Mouse (Mus musculus): ENCODE data around the gene Chac1. TPM values are rescaled to one million over a fixed set of nuclear protein-coding genes. Genes with fewer than 3 reads are reported as not detected.

Chac1 gene
- total and polyA plus RNA-seq, 3 experiments, result 3.6 to 6.4 TPM; not detected in 1

DNA sequence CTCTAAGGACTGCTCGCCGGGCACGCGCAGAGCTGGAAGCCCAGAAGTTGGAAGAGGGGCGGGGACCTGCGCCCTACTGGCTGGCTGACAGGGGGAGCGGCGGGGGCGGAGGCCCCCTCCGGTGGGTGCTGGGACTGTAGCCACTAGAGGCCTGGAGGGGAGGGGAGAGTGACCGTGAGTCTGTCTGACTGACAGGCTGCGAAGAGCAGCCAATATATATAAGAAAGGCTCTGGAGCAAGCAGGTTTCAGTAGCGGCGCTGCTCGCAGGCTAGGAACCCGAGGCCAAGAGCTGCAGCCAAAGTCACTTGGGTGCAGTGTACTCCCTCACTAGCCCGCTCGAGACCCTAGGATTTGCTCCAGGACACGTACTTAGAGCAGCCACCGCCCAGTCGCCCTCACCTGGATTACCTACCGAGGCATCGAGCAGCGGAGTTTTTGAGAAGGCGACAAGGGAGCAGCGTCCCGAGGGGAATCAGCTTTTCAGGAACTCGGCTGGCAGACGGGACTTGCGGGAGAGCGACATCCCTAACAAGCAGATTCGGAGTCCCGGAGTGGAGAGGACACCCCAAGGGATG is 25.4 kb upstream of the Chac1 start, which contains the start of gene Dll4:
Gene Dll4, plus strand, starts transcription at position 217 of the 576 bp plus-strand sequence.
- H3K27ac ChIP-seq (ENCODE audit: control insufficient read depth, low read depth, low read length), result no peak within 1 kb of the TSS
- H3K79me2 ChIP-seq (ENCODE audit: control insufficient read depth, insufficient read depth, low read length, poor library complexity), result no peaks in the 10 kb centered on the region
- TF ChIP-seq CHD2 (IDR thresholded peaks at IDR 0.05; ENCODE audit: low read length) (no peak), ZMIZ1 (IDR thresholded peaks at IDR 0.05; ENCODE audit: low read depth, low read length) (no peak), ELF1 (IDR thresholded peaks at IDR 0.05; ENCODE audit: low read depth, low read length) (no peak), NRF1 (IDR thresholded peaks at IDR 0.05; ENCODE audit: insufficient read depth, low read depth, low read length, poor library complexity, severe bottlenecking) (0 out of 2 replicates have a peak, but pooled peaks have one; percentile 41), ZNF384 (IDR thresholded peaks at IDR 0.05; ENCODE audit: low read depth, low read length) (no peak), ZC3H11A (IDR thresholded peaks at IDR 0.05; ENCODE audit: low read depth, low read length) (no peak)
- no peaks in the 10 kb centered on the region for H3K9me3 ChIP-seq (replicated peaks; ENCODE audit: insufficient read depth, low read length)
- H3K27me3 ChIP-seq (ENCODE audit: control insufficient read depth in 1 of 2, insufficient read depth in 2 of 2, low read length in 2 of 2), result peaks cover 12 to 20% of the 10 kb centered on the region in 2 experiments
- peak within 1 kb of the TSS; percentile 48 for H3K9ac ChIP-seq (ENCODE audit: control insufficient read depth, low read depth, low read length, poor library complexity, severe bottlenecking)
- H3K4me3 ChIP-seq (ENCODE audit: control insufficient read depth in 1 of 2, insufficient read depth in 1 of 2, low read depth in 2 of 2, low read length in 2 of 2), result peak within 1 kb of the TSS; percentile 43 to 73
- peak; percentile 48 for DNase-seq (ENCODE audit: low read depth, low spot score)
- peaks cover 4 to 14% of the 10 kb centered on the region in 2 experiments; a peak in 3 of 4 replicates for H3K4me1 ChIP-seq (ENCODE audit: control insufficient read depth in 1 of 2, insufficient read depth in 2 of 2, low read length in 2 of 2)
- no peaks in the 10 kb centered on the region; a peak in 1 of 4 replicates for H3K36me3 ChIP-seq (ENCODE audit: control insufficient read depth in 1 of 2, insufficient read depth in 2 of 2, low read length in 2 of 2)

DNA sequence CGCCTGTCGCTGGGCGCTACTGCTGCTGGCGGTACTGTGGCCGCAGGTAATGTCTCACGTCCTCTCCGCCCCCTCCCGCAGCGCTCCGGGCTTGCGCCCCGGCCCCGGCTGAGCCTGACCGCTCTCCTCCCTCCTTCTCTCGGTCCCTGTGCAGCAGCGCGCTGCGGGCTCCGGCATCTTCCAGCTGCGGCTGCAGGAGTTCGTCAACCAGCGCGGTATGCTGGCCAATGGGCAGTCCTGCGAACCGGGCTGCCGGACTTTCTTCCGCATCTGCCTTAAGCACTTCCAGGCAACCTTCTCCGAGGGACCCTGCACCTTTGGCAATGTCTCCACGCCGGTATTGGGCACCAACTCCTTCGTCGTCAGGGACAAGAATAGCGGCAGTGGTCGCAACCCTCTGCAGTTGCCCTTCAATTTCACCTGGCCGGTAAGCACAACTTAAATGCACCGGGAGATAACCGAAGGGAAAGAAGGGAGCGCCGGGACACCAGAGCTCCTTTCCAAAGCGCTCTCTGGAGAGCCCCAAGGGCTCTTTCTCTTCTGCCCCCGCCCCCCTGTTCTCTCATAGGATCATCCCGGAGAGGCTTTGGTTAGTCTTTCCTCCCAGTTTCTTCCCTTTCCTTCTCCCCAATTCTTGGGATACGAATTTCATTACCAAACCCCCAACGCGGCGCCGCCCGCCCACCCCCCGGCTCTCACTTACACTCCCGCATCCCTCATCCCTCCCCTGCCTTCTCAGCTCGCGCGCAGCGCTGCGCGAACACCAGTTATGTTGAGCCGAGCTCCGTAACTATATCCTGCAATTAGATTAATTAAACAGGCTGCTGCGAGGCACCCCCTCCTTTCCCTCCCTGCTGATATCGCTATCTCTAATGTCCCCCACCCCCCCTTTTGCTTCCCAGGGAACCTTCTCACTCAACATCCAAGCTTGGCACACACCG is 24.6 kb upstream of the Chac1 start:
- DNase-seq (ENCODE audit: low read depth, low spot score), result no peak
- H3K36me3 ChIP-seq (ENCODE audit: control insufficient read depth in 1 of 2, insufficient read depth in 2 of 2, low read length in 2 of 2), result no peaks in the 10 kb centered on the region
- peaks cover 12 to 20% of the 10 kb centered on the region in 2 experiments for H3K27me3 ChIP-seq (ENCODE audit: control insufficient read depth in 1 of 2, insufficient read depth in 2 of 2, low read length in 2 of 2)
- no peak overlapping the region for H3K9ac ChIP-seq (ENCODE audit: control insufficient read depth, low read depth, low read length, poor library complexity, severe bottlenecking)
- H3K79me2 ChIP-seq (ENCODE audit: control insufficient read depth, insufficient read depth, low read length, poor library complexity), result no peaks in the 10 kb centered on the region
- no peak for TF ChIP-seq UBTF (IDR thresholded peaks at IDR 0.05; ENCODE audit: borderline replicate concordance, insufficient read depth, low read depth, low read length)
- TF ChIP-seq ZMIZ1 (IDR thresholded peaks at IDR 0.05; ENCODE audit: low read depth, low read length), result no peak
- no peak for TF ChIP-seq POLR2AphosphoS5 (IDR thresholded peaks at IDR 0.05; ENCODE audit: borderline replicate concordance, low read depth, low read length)
- no peak for TF ChIP-seq SIN3A (IDR thresholded peaks at IDR 0.05; ENCODE audit: low read length)
- no peak for TF ChIP-seq CHD2 (IDR thresholded peaks at IDR 0.05; ENCODE audit: low read length)
- no peak for TF ChIP-seq NELFE (IDR thresholded peaks at IDR 0.05; ENCODE audit: low read depth, low read length)
- no peak for TF ChIP-seq EP300 (IDR thresholded peaks at IDR 0.05; ENCODE audit: low read depth in 1 of 2, low read length in 2 of 2)
- peak in 1 of 3 experiments; percentile 30; a peak in 1 of 6 replicates for TF ChIP-seq CTCF (IDR thresholded peaks at IDR 0.05 in 2 of 3, conservative IDR thresholded peaks at IDR 0.05 in 1 of 3; ENCODE audit: control insufficient read depth in 1 of 3, insufficient read depth in 1 of 3, low read depth in 2 of 3, low read length in 3 of 3, poor library complexity in 1 of 3, severe bottlenecking in 1 of 3)
- no peaks in the 10 kb centered on the region for H3K9me3 ChIP-seq (replicated peaks; ENCODE audit: insufficient read depth, low read length)
- H3K27ac ChIP-seq (ENCODE audit: control insufficient read depth, low read depth, low read length), result no peak overlapping the region
- H3K4me1 ChIP-seq (ENCODE audit: control insufficient read depth in 1 of 2, insufficient read depth in 2 of 2, low read length in 2 of 2), result peaks cover 0 to 10% of the 10 kb centered on the region in 2 experiments; a peak in 3 of 4 replicates
- peak overlapping the region in 1 of 2 experiments; percentile 43; a peak in 1 of 4 replicates for H3K4me3 ChIP-seq (ENCODE audit: control insufficient read depth in 1 of 2, insufficient read depth in 1 of 2, low read depth in 2 of 2, low read length in 2 of 2)
